Mouse (Mus musculus) left cerebral cortex, adult 2 months (tissue): ENCODE results near the gene Lmntd1. TPM values are rescaled to one million over a fixed set of nuclear protein-coding genes. Genes with fewer than 3 reads are reported as not detected.

Experiments used
- DNase-seq, 2 experiments: peaks; one replicate each; pipeline ENCODE4 v3.0.0; 2021 to 2022; ENCODE audit warnings: low spot score in 2 of 2, mixed read lengths in 1 of 2; ENCODE audit errors: extremely low spot score in 1 of 2
- H3K27ac ChIP-seq: fragments of 200-600 bp; 2 replicates; pipeline ENCODE4 v1.8.1; 2022
- H3K4me3 ChIP-seq: fragments of 200-600 bp; 2 replicates; pipeline ENCODE4 v1.8.1; 2022
- CTCF ChIP-seq: fragments of 200-600 bp; IDR thresholded peaks from 2 replicates; pipeline ENCODE4 v1.8.1; 2022; ENCODE audit warnings: antibody characterized with exemption, mild to moderate bottlenecking, moderate library complexity
- intact Hi-C: fragments of 180-260 bp; cut with DNase I; formaldehyde crosslinking; loops from one replicate; pipeline ENCODE4 v1.15.1; 2025
- total RNA-seq, 2 experiments: library from RNA; stranded (reverse); gene quantifications; 2 replicates each; pipeline ENCODE4 v1.2.3; 2021

The Lmntd1 gene
- total RNA-seq, 2 experiments from 2014 or later, result 1.8 to 2.0 TPM

DNA sequence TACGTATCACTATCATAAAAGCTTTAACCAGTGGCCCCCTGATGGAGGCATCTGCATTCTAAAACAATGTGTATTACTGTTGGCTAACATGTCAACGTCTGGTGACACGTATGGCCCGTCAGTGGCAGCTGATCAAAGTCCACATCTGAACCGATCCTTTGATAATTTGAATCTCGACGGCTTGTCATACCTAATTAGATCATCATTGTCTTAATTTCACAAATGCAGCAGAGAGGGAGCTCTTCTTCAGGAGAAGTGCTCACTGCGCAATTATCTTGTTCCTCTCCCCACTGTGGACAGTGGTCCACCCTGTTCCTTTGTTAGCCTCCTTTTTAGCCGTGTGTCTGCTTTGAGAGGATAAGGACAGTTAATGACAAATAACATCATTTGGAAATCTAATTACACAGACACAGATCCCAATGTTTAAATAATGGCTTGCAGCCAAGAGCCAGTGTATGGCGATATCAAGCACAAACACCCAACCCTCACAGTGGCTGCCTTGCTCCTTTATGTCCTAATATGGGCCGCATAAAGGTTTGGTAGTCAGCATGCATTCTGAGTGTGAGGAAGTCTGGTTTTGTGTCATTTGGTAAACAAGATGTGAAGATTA is 142.4 kb downstream of the Lmntd1 start:
- no peak for TF ChIP-seq CTCF
- DNase-seq, result no peak
- intact Hi-C loops, result no loop called here
- Histone ChIP-seq H3K27ac (no peak overlapping the region), H3K4me3 (no peak overlapping the region)

DNA sequence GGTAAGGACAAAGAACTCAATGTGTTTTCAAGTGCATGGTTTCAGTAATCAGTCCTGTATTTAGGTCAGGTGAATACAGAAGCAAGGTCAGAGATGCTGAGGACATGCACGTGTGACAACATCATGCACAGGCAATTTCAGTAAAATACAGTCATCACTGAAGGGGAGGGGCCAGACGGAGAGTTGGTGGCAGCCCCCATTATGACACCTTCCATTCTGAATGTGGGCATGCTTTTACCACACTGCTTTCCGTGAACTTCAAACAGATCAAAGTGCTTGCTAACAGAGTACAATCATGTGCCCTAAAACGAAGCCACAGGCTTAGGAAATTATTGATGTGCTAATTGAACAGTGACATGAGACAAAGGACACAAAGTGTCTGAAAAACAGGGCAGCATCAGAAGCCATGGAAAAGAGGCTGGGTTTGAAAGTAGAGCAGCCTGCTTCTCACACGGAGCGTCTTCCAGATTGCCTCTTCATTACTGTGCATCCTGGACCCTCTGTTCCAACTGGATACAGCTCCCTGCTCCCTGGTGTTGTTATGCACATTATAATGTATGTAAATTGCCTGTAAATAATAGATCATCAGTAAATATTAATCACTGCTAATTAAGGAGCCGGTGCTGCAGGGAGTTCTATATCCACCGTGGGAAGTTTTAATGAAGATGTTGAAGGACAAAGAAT is 144.7 kb downstream of the Lmntd1 start:
- intact Hi-C loops, result no loop called here
- no peak overlapping the region for H3K27ac ChIP-seq
- no peak for TF ChIP-seq CTCF

DNA sequence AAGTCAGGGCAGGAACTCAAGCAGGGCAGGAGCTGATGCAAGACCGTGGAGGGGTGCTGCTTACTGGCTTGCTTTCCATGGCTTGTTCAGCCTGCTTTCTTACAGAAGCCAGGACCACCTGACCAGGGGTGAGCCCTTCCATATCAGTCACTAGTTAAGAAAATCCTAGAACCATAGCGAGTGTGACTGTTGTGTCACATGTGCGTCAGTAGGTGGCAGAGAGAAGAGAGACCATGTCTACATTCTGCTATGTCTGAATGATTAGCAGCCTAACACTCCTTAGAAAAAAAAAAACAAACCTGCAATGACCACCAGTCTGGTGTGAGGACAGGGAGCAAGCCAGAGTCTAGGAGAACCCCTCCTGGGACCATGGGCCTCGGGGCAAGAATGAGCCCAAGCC is 150.1 kb downstream of the Lmntd1 start:
- DNase-seq, result no peak
- Histone ChIP-seq H3K4me3 (no peak overlapping the region), H3K27ac (no peak overlapping the region)
- intact Hi-C loops, result no loop called here
- peak; percentile 32 for TF ChIP-seq CTCF

More for the DNA sequence above, 144.7 kb downstream of the Lmntd1 start:
- DNase-seq, result no peak
- H3K4me3 ChIP-seq, result no peak overlapping the region

DNA sequence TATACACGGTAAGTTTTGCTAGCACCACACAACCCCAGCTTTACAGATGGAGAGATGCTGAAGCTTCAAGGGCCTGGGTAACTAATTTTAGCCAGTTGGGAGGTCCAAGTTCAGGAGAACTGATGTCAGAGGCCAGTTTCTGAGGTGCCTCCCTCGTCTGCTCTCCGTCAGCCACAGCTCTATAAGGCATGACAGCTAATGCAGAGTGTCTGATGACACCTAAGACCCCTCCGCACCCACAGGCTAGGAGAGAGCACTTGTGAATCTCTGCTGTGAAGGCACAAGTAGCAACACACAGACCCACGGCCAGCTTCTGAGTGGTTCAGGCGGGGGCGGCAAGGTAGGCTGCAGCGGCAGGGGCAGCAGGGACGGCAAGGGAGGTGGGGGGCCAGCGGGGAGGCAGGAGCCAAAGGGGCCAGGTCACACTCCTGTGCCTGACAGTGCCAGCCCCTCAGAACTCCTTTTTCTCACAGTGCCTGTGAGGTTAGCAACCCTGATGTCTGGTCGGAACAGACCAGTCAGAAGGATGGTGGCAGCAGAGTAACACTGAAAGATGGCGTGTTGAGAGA is 151.4 kb downstream of the Lmntd1 start:
- H3K4me3 ChIP-seq, result no peak overlapping the region
- no peak overlapping the region for H3K27ac ChIP-seq
- intact Hi-C loops, result no loop called here
- no peak for DNase-seq
- no peak; the same call in 1 of the 2 replicates for TF ChIP-seq CTCF

DNA sequence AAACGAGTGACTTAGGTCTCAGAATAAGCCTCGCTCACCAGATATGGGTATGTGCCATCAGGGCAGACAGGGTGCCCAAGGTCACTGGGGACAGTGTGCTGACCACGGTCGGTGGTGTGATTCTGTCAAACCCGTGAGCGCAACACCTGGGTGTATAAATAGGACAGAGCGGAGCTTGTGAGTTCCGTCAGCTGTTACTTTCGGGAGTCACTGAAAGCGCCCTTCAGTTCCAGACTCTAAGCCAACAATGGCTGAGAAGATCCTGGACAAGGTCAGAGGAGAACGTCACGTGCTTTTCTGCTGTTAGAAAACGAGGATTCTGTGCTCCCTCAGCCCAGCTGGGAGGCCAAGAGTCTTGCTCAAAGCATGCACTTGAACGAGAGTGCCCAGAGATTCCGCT is 157.1 kb downstream of the Lmntd1 start:
- no peak for TF ChIP-seq CTCF
- intact Hi-C loops, result no loop called here
- H3K27ac ChIP-seq, result no peak overlapping the region
- H3K4me3 ChIP-seq, result no peak overlapping the region
- DNase-seq, result no peak

DNA sequence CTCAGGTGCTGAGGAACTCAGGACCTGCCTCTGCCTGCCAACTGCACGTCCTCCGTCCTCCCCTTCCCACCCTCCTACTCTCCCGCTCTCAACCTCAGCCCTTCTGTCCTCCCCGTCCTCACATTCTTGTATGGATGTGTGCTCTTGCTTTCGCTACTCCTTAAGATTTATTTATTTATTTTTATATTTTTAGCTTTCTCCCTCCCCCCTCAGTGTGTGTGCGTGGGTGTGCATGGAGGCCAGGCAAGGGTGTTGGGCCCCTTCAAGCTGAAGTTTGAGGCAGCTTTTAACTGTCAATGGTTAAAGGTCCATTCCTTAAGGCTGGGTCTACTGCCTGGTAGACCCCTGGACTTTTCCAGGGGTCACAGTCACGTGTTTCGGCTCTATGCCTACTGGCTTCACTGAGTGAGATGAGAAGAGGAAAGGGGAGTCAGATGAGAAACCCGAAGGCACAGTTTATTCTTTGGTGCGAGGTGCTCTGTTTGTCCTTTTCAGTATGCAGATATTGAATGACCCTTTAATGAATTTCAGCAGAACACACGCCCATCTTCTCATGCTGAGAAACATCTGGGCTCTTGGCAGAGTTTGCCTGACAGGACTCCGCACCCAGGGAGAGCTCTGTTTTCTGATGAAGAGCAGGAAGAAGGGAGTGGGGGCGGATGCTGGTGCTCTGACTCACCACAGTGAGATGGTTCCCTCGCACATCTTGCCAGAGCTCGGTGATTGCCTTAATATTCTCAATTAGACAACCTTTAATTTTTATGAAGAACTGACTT is 163.3 kb downstream of the Lmntd1 start:
- peak; percentile 35 to 66 for DNase-seq
- H3K4me3 ChIP-seq, result no peak overlapping the region
- TF ChIP-seq CTCF, result no peak
- H3K27ac ChIP-seq, result no peak overlapping the region
- intact Hi-C loops, result no loop called here

DNA sequence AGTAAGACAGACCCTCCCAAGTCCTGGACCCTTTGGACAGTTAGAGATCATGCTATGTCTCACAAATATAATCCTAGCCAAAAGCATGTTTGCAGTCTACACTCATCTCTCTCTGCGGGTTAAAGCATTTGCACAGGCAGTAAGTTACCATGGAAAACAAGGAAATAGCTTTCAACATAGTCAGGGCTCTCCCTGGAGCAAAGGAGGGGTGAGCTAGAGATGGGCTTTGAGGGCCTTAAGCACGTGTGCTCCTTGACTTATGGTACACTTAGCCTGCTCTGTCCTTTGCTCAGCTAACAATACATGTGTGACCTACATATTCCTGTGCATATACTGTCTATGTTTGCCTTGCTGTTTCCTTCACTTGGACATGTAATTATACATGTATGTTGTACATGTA is 165.8 kb downstream of the Lmntd1 start:
- TF ChIP-seq CTCF, result no peak
- H3K4me3 ChIP-seq, result no peak overlapping the region
- DNase-seq, result no peak
- intact Hi-C loops, result no loop called here
- H3K27ac ChIP-seq, result no peak overlapping the region

DNA sequence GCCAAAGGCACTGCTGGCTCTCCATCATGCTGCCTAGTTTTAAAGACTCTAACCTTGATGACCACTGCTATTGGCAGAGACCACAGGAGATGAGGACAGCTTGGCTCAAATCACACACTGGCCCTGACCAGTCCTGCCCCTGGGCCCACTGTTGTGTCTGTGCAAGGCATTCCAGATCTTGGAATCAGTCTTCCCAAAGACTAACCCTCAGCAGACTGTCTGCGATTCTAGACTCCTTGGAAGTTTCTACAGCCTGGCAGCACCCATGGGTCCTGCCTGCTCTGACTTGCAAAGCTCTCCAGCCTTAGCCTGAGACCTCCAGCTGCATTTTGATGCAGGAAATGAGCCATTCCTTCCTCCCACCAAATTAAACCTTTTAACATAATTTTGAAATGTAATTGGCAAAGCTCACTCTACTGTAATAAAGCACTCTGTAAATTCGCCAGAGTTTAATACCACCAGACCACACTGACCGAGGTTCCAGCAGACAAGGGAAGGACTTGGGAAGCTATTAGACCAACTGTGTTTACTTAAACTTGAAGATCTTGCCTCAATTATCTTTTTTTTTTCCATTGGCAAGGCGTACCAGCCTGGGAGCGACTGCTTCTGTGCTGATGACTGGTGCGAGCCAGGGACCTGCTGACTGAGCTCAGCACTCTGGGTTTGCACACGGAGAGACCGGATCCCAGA is 168.2 kb downstream of the Lmntd1 start:
- no peak for TF ChIP-seq CTCF
- DNase-seq, result no peak
- no peak overlapping the region for H3K4me3 ChIP-seq
- H3K27ac ChIP-seq, result no peak overlapping the region
- intact Hi-C loops, result loop anchor here (2.0 kb wide), 1 partner anchor 85 kb away; no protein-coding TSS in a partner anchor

DNA sequence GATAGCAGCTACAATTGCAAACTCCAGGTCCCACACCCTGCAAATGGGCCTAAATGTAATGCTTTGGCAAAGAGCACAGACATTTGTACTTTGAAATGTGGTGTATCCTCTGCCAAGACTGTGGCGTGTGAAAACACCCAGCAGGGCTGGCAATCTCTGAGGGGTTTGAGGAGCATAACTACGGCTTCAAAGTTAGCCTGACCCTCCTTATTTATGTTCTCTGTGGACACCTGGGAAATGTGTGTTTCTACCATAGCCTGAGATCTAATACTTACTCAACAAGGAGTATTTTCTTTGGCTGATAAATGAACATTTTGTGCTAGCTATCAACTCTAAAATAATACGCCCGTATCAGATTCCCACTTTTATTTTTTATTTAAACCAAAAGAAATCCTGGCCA is 168.7 kb downstream of the Lmntd1 start:
- intact Hi-C loops, result loop anchor here (2.0 kb wide), 1 partner anchor 85 kb away; no protein-coding TSS in a partner anchor
- no peak for TF ChIP-seq CTCF
- Histone ChIP-seq H3K4me3 (no peak overlapping the region), H3K27ac (no peak overlapping the region)
- DNase-seq, result no peak

DNA sequence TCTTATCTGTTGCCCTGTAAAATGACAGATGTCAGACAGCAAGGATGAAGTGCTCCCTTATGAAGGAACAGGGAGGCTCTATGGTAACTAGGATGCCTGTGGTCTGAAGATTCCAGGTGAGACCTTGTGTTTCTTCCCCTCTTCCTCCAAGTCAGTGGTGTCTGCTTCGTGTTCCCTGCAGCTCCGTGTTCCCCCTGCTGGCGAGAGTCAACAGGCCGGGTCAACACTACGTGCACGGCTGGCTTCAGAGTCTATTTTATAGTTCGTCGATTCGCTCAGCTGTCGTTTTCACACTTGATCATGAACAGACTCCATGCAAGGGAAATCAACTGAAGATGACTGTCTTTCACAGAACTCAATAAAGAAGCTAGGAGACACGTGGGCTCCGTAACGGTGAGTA is 171.3 kb downstream of the Lmntd1 start:
- intact Hi-C loops, result no loop called here
- Histone ChIP-seq H3K4me3 (no peak overlapping the region), H3K27ac (no peak overlapping the region)
- peak; percentile 38 for TF ChIP-seq CTCF
- DNase-seq, result no peak

DNA sequence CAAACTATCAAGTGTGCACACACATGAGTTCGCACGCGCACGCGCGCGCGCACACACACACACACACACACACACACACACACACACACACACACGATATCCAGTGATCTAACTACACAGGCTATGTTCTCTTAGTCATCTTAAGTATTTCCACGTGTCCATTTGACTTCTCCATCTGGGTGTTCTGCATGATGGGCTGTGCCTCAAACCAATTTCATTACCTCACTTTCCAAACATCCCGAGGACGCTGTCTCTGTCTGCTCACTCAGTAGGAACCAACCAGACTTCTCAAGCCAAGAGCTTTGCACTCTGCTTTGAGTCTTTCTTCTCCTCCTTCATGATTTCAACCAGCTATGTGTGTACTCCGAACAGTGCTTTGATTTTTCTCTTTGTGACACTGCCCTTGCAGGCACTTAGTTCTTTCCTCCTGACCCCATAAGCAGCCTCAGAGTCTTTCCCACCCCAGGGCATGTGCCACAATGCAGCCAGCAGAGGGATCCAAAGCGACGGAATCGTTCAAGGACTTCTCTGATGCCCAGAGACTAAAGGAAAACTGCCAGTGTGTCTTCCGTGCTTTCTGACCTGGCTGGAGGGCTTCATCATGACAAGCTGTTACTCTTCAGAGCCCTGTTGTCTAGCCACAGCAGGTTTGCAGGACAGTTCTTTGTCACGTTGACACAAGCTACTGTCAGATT is 172.6 kb downstream of the Lmntd1 start:
- TF ChIP-seq CTCF, result peak; percentile 54
- Histone ChIP-seq H3K4me3 (no peak overlapping the region), H3K27ac (no peak overlapping the region)
- intact Hi-C loops, result loop anchor here (2.0 kb wide), 1 partner anchor 351 kb away; no protein-coding TSS in a partner anchor
- peak in 1 of 2 experiments; percentile 17 for DNase-seq
